In genomic region chr3:88529204-88530000, GRCm38 (mm10) we compare ENCODE assay signal across 10 mouse cellular contexts. TPM values are rescaled to one million over a fixed set of nuclear protein-coding genes. Genes with fewer than 3 reads are reported as not detected.
DNase-seq lines count a peak whose midpoint lies in the region; ATAC-seq and TF ChIP-seq lines count a peak whose summit lies in the region.
"Had no signal": no experiment of that assay in that cellular context is flagged by ENCODE, and none has a peak within 500 bp of the region (broad histone marks: within the 10 kb centered on the region; RNA-seq: fewer than 3 reads in every experiment).

No protein-coding gene starts in this region.

- no peak for ATAC-seq in lung, embryonic 14.5 days (ENCODE audit: insufficient read depth)
- no peak for ATAC-seq in forebrain, embryonic 13.5 days
- no peak for ATAC-seq in stomach, embryonic 15.5 days (ENCODE audit: insufficient read depth, low FRiP score, low read depth)

- H3K4me1 ChIP-seq in lung, embryonic 14.5 days (ENCODE audit: insufficient read depth): 0 out of 2 replicates have a peak, but pooled peaks cover 11% of the 10 kb centered on the region
- H3K4me1 ChIP-seq in forebrain, embryonic 13.5 days: peaks cover 59% of the 10 kb centered on the region
- peaks cover 56% of the 10 kb centered on the region for H3K4me1 ChIP-seq in limb, embryonic 10.5 days
- H3K4me1 ChIP-seq in stomach, embryonic 15.5 days: peaks cover 45% of the 10 kb centered on the region

- H3K27ac ChIP-seq in lung, embryonic 14.5 days (ENCODE audit: low read depth): no peak overlapping the region; the same call in 1 of the 2 replicates
- peak overlapping the region; percentile 99 for H3K27ac ChIP-seq in forebrain, embryonic 13.5 days
- peak overlapping the region; percentile 100 for H3K27ac ChIP-seq in limb, embryonic 10.5 days
- peak overlapping the region; percentile 21; the same call in 1 of the 2 replicates for H3K27ac ChIP-seq in stomach, embryonic 15.5 days

- H3K9ac ChIP-seq in lung, embryonic 14.5 days: peak overlapping the region; percentile 99
- H3K9ac ChIP-seq in forebrain, embryonic 13.5 days: peak overlapping the region; percentile 100
- no peak overlapping the region for H3K9ac ChIP-seq in stomach, embryonic 15.5 days

- no peak for TF ChIP-seq CTCF in lung, embryonic 14.5 days (IDR thresholded peaks at IDR 0.05; ENCODE audit: low read depth)

- intact Hi-C loops in left cerebral cortex, postnatal 14 days (cut with DNase I): loop anchor here (5.0 kb wide), 1 partner anchor 122 kb away; no protein-coding TSS in a partner anchor

- H3K27me3 ChIP-seq in lung, embryonic 14.5 days (ENCODE audit: insufficient read depth, low read length): no peaks in the 10 kb centered on the region
- no peaks in the 10 kb centered on the region for H3K27me3 ChIP-seq in forebrain, embryonic 13.5 days
- H3K27me3 ChIP-seq in limb, embryonic 10.5 days (ENCODE audit: low read depth, poor library complexity, severe bottlenecking): no peaks in the 10 kb centered on the region
- H3K27me3 ChIP-seq in stomach, embryonic 15.5 days (replicated peaks): no peaks in the 10 kb centered on the region

- 38% methylated on average over 7 of the region's 7 CpGs for WGBS in lung, embryonic 14.5 days
- WGBS in forebrain, embryonic 13.5 days: 32% methylated on average over 6 of the region's 7 CpGs
- 34% methylated on average over 7 of the region's 7 CpGs for WGBS in limb, embryonic 10.5 days
- 44% methylated on average over 7 of the region's 7 CpGs for WGBS in stomach, embryonic 15.5 days

- peaks cover 11% of the 10 kb centered on the region for H3K36me3 ChIP-seq in lung, embryonic 14.5 days (ENCODE audit: insufficient read depth)
- H3K36me3 ChIP-seq in forebrain, embryonic 13.5 days (ENCODE audit: poor library complexity, severe bottlenecking): peaks cover 13% of the 10 kb centered on the region
- H3K36me3 ChIP-seq in limb, embryonic 10.5 days: peaks cover 32% of the 10 kb centered on the region
- no peaks in the 10 kb centered on the region for H3K36me3 ChIP-seq in stomach, embryonic 15.5 days

- DNase-seq in lung, embryonic 14.5 days: no peak
- no peak for DNase-seq in lung, postnatal 25 days (ENCODE audit: low spot score)
- peak; percentile 53 for DNase-seq in limb, embryonic 10.5 days (ENCODE audit: low spot score)
- no peak for DNase-seq in Muller cell, postnatal 12 days (ENCODE audit: inconsistent ontology term)
- DNase-seq in left cerebral cortex, postnatal 14 days (ENCODE audit: low spot score in 2 of 2): no peak
- DNase-seq: cerebellum, adult 11 months; lung, adult 18-20 months; right cerebral cortex, postnatal 25 days had no signal

- no peaks in the 10 kb centered on the region for H3K9me3 ChIP-seq in lung, embryonic 14.5 days (ENCODE audit: low read depth, low read length)
- no peaks in the 10 kb centered on the region for H3K9me3 ChIP-seq in forebrain, embryonic 13.5 days (replicated peaks)
- H3K9me3 ChIP-seq in limb, embryonic 10.5 days (replicated peaks): no peaks in the 10 kb centered on the region
- no peaks in the 10 kb centered on the region for H3K9me3 ChIP-seq in stomach, embryonic 15.5 days

- peak overlapping the region; percentile 86 for H3K4me2 ChIP-seq in lung, embryonic 14.5 days
- H3K4me2 ChIP-seq in forebrain, embryonic 13.5 days: peak overlapping the region; percentile 99
- peak overlapping the region; percentile 73 for H3K4me2 ChIP-seq in stomach, embryonic 15.5 days

- peak overlapping the region; percentile 90 for H3K4me3 ChIP-seq in lung, embryonic 14.5 days (ENCODE audit: low read depth, low read length)
- H3K4me3 ChIP-seq in forebrain, embryonic 13.5 days: peak overlapping the region; percentile 97
- H3K4me3 ChIP-seq in limb, embryonic 10.5 days: peak overlapping the region; percentile 86
- H3K4me3 ChIP-seq in stomach, embryonic 15.5 days (replicated peaks): peak overlapping the region; percentile 90

RNA-seq across cellular contexts. Expression of gene Mex3a, which starts 2.8 kb away (rescaled TPM):
- polyA plus RNA-seq in lung, embryonic 14.5 days (2014; fragmentation: Nextera tagmentation; extraction: Ambion mirVana): 25.0 and 25.4 TPM in 2 replicates
- 51.5 and 52.6 TPM in 2 replicates for polyA plus RNA-seq in forebrain, embryonic 13.5 days (2015; fragmentation: Nextera tagmentation; extraction: Ambion mirVana)
- 28.9 and 34.8 TPM in 2 replicates for polyA plus RNA-seq in limb, embryonic 10.5 days (2016; fragmentation: Nextera tagmentation; extraction: Ambion mirVana)
- polyA plus RNA-seq in stomach, embryonic 15.5 days (2015; fragmentation: Nextera tagmentation; extraction: Ambion mirVana): 11.9 and 12.1 TPM in 2 replicates
- total RNA-seq in left cerebral cortex, postnatal 14 days (2021): 1 to 10 TPM; 3.3 to 4.2 TPM

RNA-seq across cellular contexts. Expression of gene Rab25, which starts 18.7 kb away (rescaled TPM):
- polyA plus RNA-seq in lung, embryonic 14.5 days (2014; fragmentation: Nextera tagmentation; extraction: Ambion mirVana): 21.3 and 22.1 TPM in 2 replicates
- polyA plus RNA-seq in forebrain, embryonic 13.5 days (2015; fragmentation: Nextera tagmentation; extraction: Ambion mirVana): not detected in 2 replicates
- 1.7 and 3.7 TPM in 2 replicates for polyA plus RNA-seq in limb, embryonic 10.5 days (2016; fragmentation: Nextera tagmentation; extraction: Ambion mirVana)
- 86.9 and 90.6 TPM in 2 replicates for polyA plus RNA-seq in stomach, embryonic 15.5 days (2015; fragmentation: Nextera tagmentation; extraction: Ambion mirVana)
- not detected for total RNA-seq in left cerebral cortex, postnatal 14 days (2021)

RNA-seq across cellular contexts. Expression of gene Lmna, which starts 19.6 kb away (rescaled TPM):
- polyA plus RNA-seq in lung, embryonic 14.5 days (2014; fragmentation: Nextera tagmentation; extraction: Ambion mirVana): 70.0 TPM in 2 replicates
- polyA plus RNA-seq in forebrain, embryonic 13.5 days (2015; fragmentation: Nextera tagmentation; extraction: Ambion mirVana): 12.1 and 15.5 TPM in 2 replicates
- polyA plus RNA-seq in limb, embryonic 10.5 days (2016; fragmentation: Nextera tagmentation; extraction: Ambion mirVana): 9.2 and 14.5 TPM in 2 replicates
- 179 and 214 TPM in 2 replicates for polyA plus RNA-seq in stomach, embryonic 15.5 days (2015; fragmentation: Nextera tagmentation; extraction: Ambion mirVana)
- total RNA-seq in left cerebral cortex, postnatal 14 days (2021): 10 to 100 TPM; 50.0 to 54.2 TPM

RNA-seq across cellular contexts. Expression of gene Lamtor2, which starts 23.5 kb away (rescaled TPM):
- 77.6 and 93.9 TPM in 2 replicates for polyA plus RNA-seq in lung, embryonic 14.5 days (2014; fragmentation: Nextera tagmentation; extraction: Ambion mirVana)
- 170 and 180 TPM in 2 replicates for polyA plus RNA-seq in forebrain, embryonic 13.5 days (2015; fragmentation: Nextera tagmentation; extraction: Ambion mirVana)
- polyA plus RNA-seq in limb, embryonic 10.5 days (2016; fragmentation: Nextera tagmentation; extraction: Ambion mirVana): 151 and 159 TPM in 2 replicates
- polyA plus RNA-seq in stomach, embryonic 15.5 days (2015; fragmentation: Nextera tagmentation; extraction: Ambion mirVana): 193 and 198 TPM in 2 replicates
- 100 to 1,000 TPM; 108 to 109 TPM for total RNA-seq in left cerebral cortex, postnatal 14 days (2021)

RNA-seq across cellular contexts. Expression of gene Ubqln4, which starts 24.2 kb away (rescaled TPM):
- polyA plus RNA-seq in lung, embryonic 14.5 days (2014; fragmentation: Nextera tagmentation; extraction: Ambion mirVana): 64.9 and 68.5 TPM in 2 replicates
- 43.5 and 47.5 TPM in 2 replicates for polyA plus RNA-seq in forebrain, embryonic 13.5 days (2015; fragmentation: Nextera tagmentation; extraction: Ambion mirVana)
- polyA plus RNA-seq in limb, embryonic 10.5 days (2016; fragmentation: Nextera tagmentation; extraction: Ambion mirVana): 78.8 and 79.5 TPM in 2 replicates
- polyA plus RNA-seq in stomach, embryonic 15.5 days (2015; fragmentation: Nextera tagmentation; extraction: Ambion mirVana): 40.2 and 40.9 TPM in 2 replicates
- total RNA-seq in left cerebral cortex, postnatal 14 days (2021): 10 to 100 TPM; 91.2 to 91.6 TPM
